Mouse (Mus musculus): ENCODE data around the gene Zfp986. TPM values are rescaled to one million over a fixed set of nuclear protein-coding genes. Genes with fewer than 3 reads are reported as not detected.

Gene Zfp986
- polyA plus RNA-seq (2014; fragmentation: Illumina TruSeq; extraction: RNeasy Lipid Tissue Mini Kit (QIAGEN cat#74804); ENCODE audit: low read depth, low replicate concordance) = not detected

GRCm38 (mm10) chr4:145868494-145868893, at the start of gene Zfp986:
Zfp986 (plus strand) TSS chr4:145868794.

Other genes starting within 250 kb of the Zfp986 start
- gene Zfp980, start 198.1 kb upstream of the Zfp986 start, polyA plus RNA-seq (2014; fragmentation: Illumina TruSeq; extraction: RNeasy Lipid Tissue Mini Kit (QIAGEN cat#74804); ENCODE audit: low read depth, low replicate concordance) = not detected
- gene Zfp987, start 228.5 kb downstream of the Zfp986 start, polyA plus RNA-seq (2014; fragmentation: Illumina TruSeq; extraction: RNeasy Lipid Tissue Mini Kit (QIAGEN cat#74804); ENCODE audit: low read depth, low replicate concordance) = 0.98 TPM